Mouse (Mus musculus): ENCODE measurements at regions not wholly inside any gene's neighbourhood (a gene's known extent, or its start where the extent isn't known, plus 50 kb on each side); places are given as distances from the start of the nearest gene placed in this dataset.
"Not testable (repeated sequence)": the region's sequence is repeated elsewhere in the genome, so short reads cannot be mapped to it uniquely, and the experiment has no call there.

GRCm38 (mm10) chrX:105655591-105655990, 108.5 kb upstream of the Fgf16 start:
- DNase-seq (ENCODE audit: low spot score in 2 of 2): not testable (repeated sequence)

GRCm38 (mm10) chrX:105670531-105670930, 93.5 kb upstream of the Fgf16 start:
- no peak for DNase-seq (ENCODE audit: low spot score in 2 of 2)

GRCm38 (mm10) chrX:105671247-105671646, 92.8 kb upstream of the Fgf16 start:
- DNase-seq (ENCODE audit: low spot score in 2 of 2): no peak

DNA sequence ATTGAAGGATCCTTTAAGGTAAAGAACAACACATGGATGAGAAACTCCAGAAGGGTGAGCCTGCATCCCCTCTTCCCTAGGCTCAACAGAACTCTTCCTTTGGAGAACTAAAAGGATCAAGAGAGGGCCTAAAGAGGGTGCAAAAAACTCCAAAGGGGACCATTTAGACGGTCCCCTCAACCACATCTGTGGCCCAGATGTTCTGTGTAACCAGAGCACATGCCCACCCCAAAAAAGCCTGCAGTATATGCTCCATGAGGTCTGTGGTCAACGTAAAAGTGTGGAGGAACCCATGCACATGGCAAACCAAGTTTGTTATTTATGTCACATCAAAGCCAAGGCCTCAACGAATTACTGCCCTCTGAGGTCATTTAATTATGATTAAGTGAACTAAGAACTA, 89.2 kb upstream of the Fgf16 start:
- no peak for DNase-seq (ENCODE audit: low spot score in 2 of 2)

DNA sequence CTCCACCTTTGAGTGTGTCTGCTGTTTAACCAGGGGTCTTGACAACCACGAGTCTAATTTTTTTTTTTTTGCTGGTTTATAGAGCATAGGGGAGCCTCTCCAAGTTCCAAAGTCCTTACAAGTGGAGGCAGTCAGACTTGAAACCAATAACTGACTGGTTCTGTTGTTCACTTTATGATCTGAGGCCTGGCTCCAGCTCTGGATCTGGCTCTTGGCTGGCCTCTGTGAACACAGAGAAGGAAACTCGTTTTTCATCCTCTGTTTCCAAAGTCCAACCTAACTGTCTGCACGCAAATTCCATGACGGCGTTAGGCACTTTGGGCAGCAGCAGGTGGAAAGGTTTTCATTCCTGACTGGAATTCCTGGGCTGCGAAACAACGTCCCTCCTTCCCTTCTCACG, 80.4 kb upstream of the Fgf16 start:
- peak in 1 of 2 experiments; percentile 7 for DNase-seq (ENCODE audit: low spot score in 2 of 2)

GRCm38 (mm10) chrX:105684433-105684832, 79.6 kb upstream of the Fgf16 start:
- DNase-seq (ENCODE audit: low spot score in 2 of 2): no peak

GRCm38 (mm10) chrX:105710676-105711241, 53.3 kb upstream of the Fgf16 start:
- DNase-seq (ENCODE audit: low spot score in 2 of 2): no peak
